Mouse (Mus musculus): ENCODE data around the gene Cttn. TPM values are rescaled to one million over a fixed set of nuclear protein-coding genes. Genes with fewer than 3 reads are reported as not detected.

Gene Cttn
- polyA plus RNA-seq, 1 experiment from 2014 or later: 181 TPM

- Histone ChIP-seq H3K4me1 (ENCODE audit: control insufficient read depth, insufficient read depth, low read depth, low read length) (peaks cover 2% of the 10 kb centered on the region), H3K9me3 (ENCODE audit: control insufficient read depth, low read length) (no peaks in the 10 kb centered on the region), H3K27me3 (replicated peaks; ENCODE audit: control insufficient read depth, insufficient read depth, low read length) (no peaks in the 10 kb centered on the region), H3K4me3 (ENCODE audit: low read length) (no peak overlapping the region), H3K27ac (ENCODE audit: low read depth, low read length) (no peak overlapping the region), H3K9ac (ENCODE audit: low read depth, low read length) (no peak overlapping the region), H3K4me2 (ENCODE audit: low read length) (no peak overlapping the region), H3K36me3 (ENCODE audit: control insufficient read depth, insufficient read depth, low read length) (no peaks in the 10 kb centered on the region)
- 96% methylated on average over 2 of the region's 2 CpGs for WGBS
- no peak for ATAC-seq
These were observed 81.1 kb downstream of the Cttn start for GRCm38 (mm10) chr7:144389704-144390103.

- no peaks in the 10 kb centered on the region for H3K27me3 ChIP-seq (replicated peaks; ENCODE audit: control insufficient read depth, insufficient read depth, low read length)
- no peaks in the 10 kb centered on the region for H3K36me3 ChIP-seq (ENCODE audit: control insufficient read depth, insufficient read depth, low read length)
- 96% methylated on average over 6 of the region's 6 CpGs for WGBS
- ATAC-seq: no peak
- no peak overlapping the region for H3K9ac ChIP-seq (ENCODE audit: low read depth, low read length)
- peaks cover 3% of the 10 kb centered on the region for H3K4me1 ChIP-seq (ENCODE audit: control insufficient read depth, insufficient read depth, low read depth, low read length)
- no peak overlapping the region for H3K27ac ChIP-seq (ENCODE audit: low read depth, low read length)
- no peaks in the 10 kb centered on the region for H3K9me3 ChIP-seq (ENCODE audit: control insufficient read depth, low read length)
- H3K4me3 ChIP-seq (ENCODE audit: low read length): no peak overlapping the region
- H3K4me2 ChIP-seq (ENCODE audit: low read length): no peak overlapping the region
These were observed 83.3 kb downstream of the Cttn start for GRCm38 (mm10) chr7:144387537-144387936.

Other genes starting within 250 kb of the Cttn start
- gene Ppfia1, start 82.7 kb upstream of the Cttn start, polyA plus RNA-seq (2015; fragmentation: Nextera tagmentation; extraction: Ambion mirVana): 12.8 and 23.9 TPM in 2 replicates
- gene Fadd, start 111.5 kb upstream of the Cttn start, polyA plus RNA-seq (2015; fragmentation: Nextera tagmentation; extraction: Ambion mirVana): 4.7 and 5.9 TPM in 2 replicates

All from hindbrain, embryonic 16.5 days (tissue).